Mouse (Mus musculus): ENCODE results near the gene Gm44596. TPM values are rescaled to one million over a fixed set of nuclear protein-coding genes. Genes with fewer than 3 reads are reported as not detected.
A peak's percentile ranks its signal among the peaks of the same experiment; 100 is the strongest.

Gene Gm44596
- polyA plus RNA-seq, 1 experiment from 2014 or later = not detected

DNA sequence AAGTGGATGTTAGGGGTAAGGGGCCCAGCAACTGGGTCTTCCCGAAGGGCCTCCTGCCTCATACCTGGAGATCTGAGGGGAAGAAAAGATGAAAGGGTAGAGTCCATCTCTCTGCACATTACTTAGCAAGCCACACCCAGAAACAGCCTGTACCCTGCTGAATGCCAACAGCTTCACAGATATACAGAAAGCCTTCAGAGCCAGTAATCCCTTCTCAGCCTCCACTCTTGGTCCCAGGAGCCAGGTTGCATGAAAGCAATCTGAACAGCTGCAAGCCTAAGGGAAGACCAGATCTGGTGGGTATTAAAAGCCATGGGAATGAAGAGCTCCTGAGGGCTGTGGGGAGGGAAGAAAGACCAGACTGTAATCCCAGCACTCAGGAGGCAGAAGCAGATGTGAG, 13.9 kb downstream of the Gm44596 start:
- no peak overlapping the region for H3K4me2 ChIP-seq (replicated peaks; ENCODE audit: low read depth, low read length)
- no peak overlapping the region for H3K9ac ChIP-seq (replicated peaks; ENCODE audit: low read depth, low read length)
- no peaks in the 10 kb centered on the region for H3K4me1 ChIP-seq (ENCODE audit: control insufficient read depth, insufficient read depth, low read length)
- no peaks in the 10 kb centered on the region for H3K27me3 ChIP-seq (ENCODE audit: control insufficient read depth, insufficient read depth, low read length)
- H3K27ac ChIP-seq (ENCODE audit: low read length) = no peak overlapping the region
- WGBS = 80% methylated on average over 1 of the region's 1 CpGs
- no peaks in the 10 kb centered on the region for H3K9me3 ChIP-seq (ENCODE audit: control insufficient read depth, low read depth, low read length)
- no peaks in the 10 kb centered on the region for H3K36me3 ChIP-seq (ENCODE audit: control insufficient read depth, insufficient read depth, low read length)
- ATAC-seq (ENCODE audit: insufficient number of reproducible peaks, insufficient read depth, low FRiP score, low read depth) = no peak
- no peak overlapping the region for H3K4me3 ChIP-seq (ENCODE audit: low read depth, low read length)

DNA sequence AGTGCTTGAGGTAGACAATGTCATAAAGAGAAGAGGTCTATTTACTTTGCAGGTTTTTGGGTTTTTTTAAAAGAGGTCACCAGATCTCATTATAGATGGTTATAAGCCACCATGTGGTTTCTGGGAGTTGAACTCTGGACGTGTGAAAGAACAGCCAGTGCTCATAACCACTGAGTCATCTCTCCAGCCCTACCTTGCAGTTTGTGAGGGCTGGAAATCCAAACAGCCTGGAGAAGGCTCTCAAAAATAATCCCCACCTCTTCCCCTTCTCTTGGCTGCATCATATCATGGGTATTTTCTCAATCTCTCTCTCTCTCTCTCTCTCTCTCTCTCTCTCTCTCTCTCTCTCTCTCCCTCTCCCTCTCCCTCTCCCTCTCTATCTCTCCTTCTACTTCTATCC, 15.4 kb downstream of the Gm44596 start:
- no peaks in the 10 kb centered on the region for H3K36me3 ChIP-seq (ENCODE audit: control insufficient read depth, insufficient read depth, low read length)
- ATAC-seq (ENCODE audit: insufficient number of reproducible peaks, insufficient read depth, low FRiP score, low read depth) = no peak
- no peak overlapping the region for H3K4me2 ChIP-seq (replicated peaks; ENCODE audit: low read depth, low read length)
- H3K27ac ChIP-seq (ENCODE audit: low read length) = no peak overlapping the region
- no peaks in the 10 kb centered on the region for H3K27me3 ChIP-seq (ENCODE audit: control insufficient read depth, insufficient read depth, low read length)
- no peaks in the 10 kb centered on the region for H3K9me3 ChIP-seq (ENCODE audit: control insufficient read depth, low read depth, low read length)
- 44% methylated on average over 1 of the region's 1 CpGs for WGBS
- H3K9ac ChIP-seq (replicated peaks; ENCODE audit: low read depth, low read length) = no peak overlapping the region
- H3K4me3 ChIP-seq (ENCODE audit: low read depth, low read length) = no peak overlapping the region
- no peaks in the 10 kb centered on the region for H3K4me1 ChIP-seq (ENCODE audit: control insufficient read depth, insufficient read depth, low read length)

- no peak overlapping the region for H3K4me3 ChIP-seq (ENCODE audit: low read depth, low read length)
- H3K9me3 ChIP-seq (ENCODE audit: control insufficient read depth, low read depth, low read length) = no peaks in the 10 kb centered on the region
- no peaks in the 10 kb centered on the region for H3K27me3 ChIP-seq (ENCODE audit: control insufficient read depth, insufficient read depth, low read length)
- no peak overlapping the region for H3K27ac ChIP-seq (ENCODE audit: low read length)
- no peak overlapping the region for H3K4me2 ChIP-seq (replicated peaks; ENCODE audit: low read depth, low read length)
- 76% methylated on average over 7 of the region's 7 CpGs for WGBS
- ATAC-seq (ENCODE audit: insufficient number of reproducible peaks, insufficient read depth, low FRiP score, low read depth) = no peak
- peaks cover 2% of the 10 kb centered on the region; the same call in 1 of the 2 replicates for H3K4me1 ChIP-seq (ENCODE audit: control insufficient read depth, insufficient read depth, low read length)
- no peaks in the 10 kb centered on the region for H3K36me3 ChIP-seq (ENCODE audit: control insufficient read depth, insufficient read depth, low read length)
- H3K9ac ChIP-seq (replicated peaks; ENCODE audit: low read depth, low read length) = no peak overlapping the region
These were observed 22.4 kb downstream of the Gm44596 start for GRCm38 (mm10) chr6:128397574-128398261.

DNA sequence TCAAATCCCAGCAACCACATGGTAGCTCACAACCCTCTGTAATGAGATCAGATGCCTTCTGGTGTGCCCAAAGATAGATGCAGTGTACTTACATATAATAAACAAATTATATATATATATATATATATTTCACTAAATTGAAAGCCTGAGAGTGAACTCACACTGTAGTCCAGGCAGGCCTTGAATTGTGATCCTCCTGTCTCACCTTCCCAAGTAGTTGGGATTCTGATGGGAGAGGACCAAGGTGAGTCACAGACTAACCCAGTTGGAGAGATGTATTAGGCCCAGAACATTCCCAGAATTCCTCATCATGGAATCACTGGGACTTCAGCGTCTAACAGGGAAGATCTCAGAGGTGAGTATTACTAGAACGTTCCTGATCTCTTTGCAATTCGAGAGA, 23.7 kb downstream of the Gm44596 start, which contains the start of gene Nrip2:
Nrip2 (plus strand) TSS at position 301 of the 400 bp plus-strand sequence.
- Histone ChIP-seq H3K9me3 (ENCODE audit: control insufficient read depth, low read depth, low read length) (no peaks in the 10 kb centered on the region), H3K27ac (ENCODE audit: low read length) (peak within 1 kb of the TSS; percentile 23; the same call in 1 of the 2 replicates), H3K9ac (replicated peaks; ENCODE audit: low read depth, low read length) (no peak within 1 kb of the TSS), H3K4me1 (ENCODE audit: control insufficient read depth, insufficient read depth, low read length) (peaks cover 2% of the 10 kb centered on the region; the same call in 1 of the 2 replicates), H3K4me2 (replicated peaks; ENCODE audit: low read depth, low read length) (peak within 1 kb of the TSS; percentile 39), H3K4me3 (ENCODE audit: low read depth, low read length) (peak within 1 kb of the TSS; percentile 20), H3K36me3 (ENCODE audit: control insufficient read depth, insufficient read depth, low read length) (no peaks in the 10 kb centered on the region), H3K27me3 (ENCODE audit: control insufficient read depth, insufficient read depth, low read length) (no peaks in the 10 kb centered on the region)
- ATAC-seq (ENCODE audit: insufficient number of reproducible peaks, insufficient read depth, low FRiP score, low read depth) = no peak
- WGBS = 77% methylated on average over 3 of the region's 3 CpGs

- WGBS = 22% methylated on average over 20 of the region's 21 CpGs
- Histone ChIP-seq H3K9ac (replicated peaks; ENCODE audit: low read depth, low read length) (no peak overlapping the region), H3K4me2 (replicated peaks; ENCODE audit: low read depth, low read length) (peak overlapping the region; percentile 39), H3K4me3 (ENCODE audit: low read depth, low read length) (peak overlapping the region; percentile 20), H3K27me3 (ENCODE audit: control insufficient read depth, insufficient read depth, low read length) (no peaks in the 10 kb centered on the region), H3K4me1 (ENCODE audit: control insufficient read depth, insufficient read depth, low read length) (peaks cover 2% of the 10 kb centered on the region; the same call in 1 of the 2 replicates), H3K9me3 (ENCODE audit: control insufficient read depth, low read depth, low read length) (no peaks in the 10 kb centered on the region), H3K27ac (ENCODE audit: low read length) (peak overlapping the region; percentile 23; the same call in 1 of the 2 replicates), H3K36me3 (ENCODE audit: control insufficient read depth, insufficient read depth, low read length) (no peaks in the 10 kb centered on the region)
- ATAC-seq (ENCODE audit: insufficient number of reproducible peaks, insufficient read depth, low FRiP score, low read depth) = peak; percentile 76; the same call in 1 of the 2 replicates
These were observed 24.3 kb downstream of the Gm44596 start for GRCm38 (mm10) chr6:128399421-128400185.

DNA sequence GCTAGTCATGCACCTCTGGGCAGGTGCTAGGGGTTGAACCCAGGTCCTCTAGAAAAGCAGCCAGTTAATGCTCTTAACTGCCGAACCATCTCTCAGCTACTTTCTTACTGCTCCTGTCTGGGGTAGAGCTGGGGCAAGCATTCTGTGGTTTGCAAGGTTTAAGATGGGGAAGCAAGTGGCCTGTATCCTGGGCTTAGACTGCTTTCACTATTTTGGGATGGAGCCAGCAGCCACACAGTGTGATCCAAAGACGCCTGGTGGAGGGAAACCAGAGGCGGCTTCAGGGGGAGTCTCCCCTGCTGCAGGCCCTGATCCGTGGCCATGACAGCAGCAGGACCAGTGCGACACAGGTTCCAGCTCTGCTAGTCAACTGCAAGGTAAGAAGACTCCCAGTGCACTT, 29.4 kb downstream of the Gm44596 start:
- 49% methylated on average over 5 of the region's 5 CpGs for WGBS
- Histone ChIP-seq H3K27ac (ENCODE audit: low read length) (no peak overlapping the region), H3K9me3 (ENCODE audit: control insufficient read depth, low read depth, low read length) (no peaks in the 10 kb centered on the region), H3K27me3 (ENCODE audit: control insufficient read depth, insufficient read depth, low read length) (no peaks in the 10 kb centered on the region), H3K9ac (replicated peaks; ENCODE audit: low read depth, low read length) (no peak overlapping the region), H3K4me2 (replicated peaks; ENCODE audit: low read depth, low read length) (no peak overlapping the region), H3K4me3 (ENCODE audit: low read depth, low read length) (no peak overlapping the region), H3K4me1 (ENCODE audit: control insufficient read depth, insufficient read depth, low read length) (no peaks in the 10 kb centered on the region), H3K36me3 (ENCODE audit: control insufficient read depth, insufficient read depth, low read length) (peaks cover 22% of the 10 kb centered on the region)
- ATAC-seq (ENCODE audit: insufficient number of reproducible peaks, insufficient read depth, low FRiP score, low read depth) = no peak

GRCm38 (mm10) chr6:128408544-128409125, 33.3 kb downstream of the Gm44596 start:
- Histone ChIP-seq H3K4me1 (ENCODE audit: control insufficient read depth, insufficient read depth, low read length) (no peaks in the 10 kb centered on the region), H3K27me3 (ENCODE audit: control insufficient read depth, insufficient read depth, low read length) (no peaks in the 10 kb centered on the region), H3K9ac (replicated peaks; ENCODE audit: low read depth, low read length) (no peak overlapping the region), H3K4me3 (ENCODE audit: low read depth, low read length) (no peak overlapping the region), H3K27ac (ENCODE audit: low read length) (no peak overlapping the region), H3K36me3 (ENCODE audit: control insufficient read depth, insufficient read depth, low read length) (peaks cover 48% of the 10 kb centered on the region), H3K9me3 (ENCODE audit: control insufficient read depth, low read depth, low read length) (no peaks in the 10 kb centered on the region), H3K4me2 (replicated peaks; ENCODE audit: low read depth, low read length) (no peak overlapping the region)
- 88% methylated on average over 7 of the region's 7 CpGs for WGBS
- ATAC-seq (ENCODE audit: insufficient number of reproducible peaks, insufficient read depth, low FRiP score, low read depth) = no peak

GRCm38 (mm10) chr6:128410305-128410704, 35.0 kb downstream of the Gm44596 start:
- WGBS = 94% methylated on average over 13 of the region's 13 CpGs
- ATAC-seq (ENCODE audit: insufficient number of reproducible peaks, insufficient read depth, low FRiP score, low read depth) = no peak
- H3K27me3 ChIP-seq (ENCODE audit: control insufficient read depth, insufficient read depth, low read length) = no peaks in the 10 kb centered on the region
- no peak overlapping the region for H3K9ac ChIP-seq (replicated peaks; ENCODE audit: low read depth, low read length)
- H3K4me2 ChIP-seq (replicated peaks; ENCODE audit: low read depth, low read length) = no peak overlapping the region
- no peaks in the 10 kb centered on the region for H3K9me3 ChIP-seq (ENCODE audit: control insufficient read depth, low read depth, low read length)
- H3K27ac ChIP-seq (ENCODE audit: low read length) = no peak overlapping the region
- no peak overlapping the region for H3K4me3 ChIP-seq (ENCODE audit: low read depth, low read length)
- peaks cover 50% of the 10 kb centered on the region for H3K36me3 ChIP-seq (ENCODE audit: control insufficient read depth, insufficient read depth, low read length)
- H3K4me1 ChIP-seq (ENCODE audit: control insufficient read depth, insufficient read depth, low read length) = no peaks in the 10 kb centered on the region
